Mouse (Mus musculus) heart, postnatal 0 days (tissue): ENCODE data around the gene Rbms3.

Experiments used
- CTCF ChIP-seq: IDR thresholded peaks from 2 replicates; pipeline ENCODE4 v1.5.1; 2016; ENCODE audit warnings: antibody characterized with exemption, control low read depth, low read depth
- EP300 ChIP-seq: IDR thresholded peaks from 2 replicates; pipeline ENCODE4 v1.6.1; 2016; ENCODE audit warnings: antibody characterized with exemption, low read depth

- TF ChIP-seq CTCF, result no peak
- no peak for TF ChIP-seq EP300
These were observed 1073.1 kb downstream of the Rbms3 start for GRCm38 (mm10) chr9:116556641-116557040.
